Mouse (Mus musculus) embryonic fibroblast, embryonic 13.5 days (primary cell): Measurements from ENCODE around the gene Best2.

Experiments
- CTCF ChIP-seq: IDR thresholded peaks from 2 replicates; pipeline ENCODE4 v1.5.1; 2011; ENCODE audit warnings: mild to moderate bottlenecking, control low read depth, low read length, moderate library complexity, borderline replicate concordance; ENCODE audit not compliant: insufficient read depth
- POLR2A ChIP-seq: IDR thresholded peaks from 2 replicates; pipeline ENCODE4 v1.6.1; 2011; ENCODE audit warnings: low read depth, mild to moderate bottlenecking, control low read depth, low read length, moderate library complexity

GRCm38 (mm10) chr8:84966603-84967002 lies 47.7 kb downstream of the Best2 start:
- no peak for TF ChIP-seq CTCF
- no peak; the same call in 1 of the 2 replicates for TF ChIP-seq POLR2A
